10 mouse cellular contexts compared by ENCODE assay signal in the genomic region with DNA sequence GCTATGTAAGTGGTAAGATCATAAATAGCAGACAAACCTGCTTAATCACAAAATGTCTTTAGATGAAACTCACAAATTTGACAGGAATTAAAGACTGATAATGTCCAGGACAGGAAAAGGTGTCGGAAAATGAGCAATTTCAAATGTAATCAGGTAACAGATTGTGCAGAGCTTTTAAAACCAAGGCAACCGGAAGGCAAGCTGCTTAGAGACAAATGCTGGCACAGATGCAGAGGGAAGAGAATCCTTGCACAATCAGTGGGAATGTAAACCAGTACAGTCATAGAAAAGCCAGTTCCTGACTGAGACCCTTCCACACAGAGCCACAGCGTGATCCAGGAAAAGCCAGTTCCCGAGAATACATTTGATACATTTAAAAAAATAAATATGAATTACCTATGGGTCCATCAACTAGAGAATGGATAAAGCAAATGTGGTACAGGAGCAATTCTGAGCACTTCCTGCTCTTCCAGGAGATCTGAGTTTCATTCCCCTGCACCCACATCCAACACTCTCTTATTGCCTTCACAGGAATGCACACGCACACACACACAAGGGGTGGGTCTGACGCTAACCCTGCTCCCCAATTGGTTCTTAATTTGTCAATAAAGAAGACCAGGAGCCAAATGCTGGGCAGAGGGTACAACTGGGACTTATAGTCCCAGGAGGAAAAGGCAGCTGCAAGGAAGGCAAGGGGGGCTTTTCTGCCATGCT. TPM values are rescaled to one million over a fixed set of nuclear protein-coding genes. Genes with fewer than 3 reads are reported as not detected.
DNase-seq lines count a peak whose midpoint lies in the region; ATAC-seq and TF ChIP-seq lines count a peak whose summit lies in the region.
"Had no signal": no experiment of that assay in that cellular context is flagged by ENCODE, and none has a peak within 500 bp of the region (broad histone marks: within the 10 kb centered on the region; RNA-seq: fewer than 3 reads in every experiment).

No protein-coding gene starts in this region.

- no peak overlapping the region for H3K9ac ChIP-seq in hindbrain, postnatal 0 days (replicated peaks; ENCODE audit: low read length)
- no peak overlapping the region for H3K9ac ChIP-seq in neural tube, embryonic 15.5 days (replicated peaks)
- H3K9ac ChIP-seq in midbrain, embryonic 16.5 days (ENCODE audit: low read depth, low read length), result no peak overlapping the region

- H3K4me1 ChIP-seq in hindbrain, postnatal 0 days (ENCODE audit: insufficient read depth, low read length), result no peaks in the 10 kb centered on the region
- H3K4me1 ChIP-seq in hindbrain, embryonic 10.5 days (replicated peaks), result 0 out of 2 replicates have a peak, but pooled peaks cover 2% of the 10 kb centered on the region
- no peaks in the 10 kb centered on the region for H3K4me1 ChIP-seq in neural tube, embryonic 15.5 days
- no peaks in the 10 kb centered on the region for H3K4me1 ChIP-seq in midbrain, embryonic 16.5 days (ENCODE audit: control insufficient read depth, insufficient read depth, low read length)

- DNase-seq in hindbrain, postnatal 0 days (ENCODE audit: low spot score), result peak; percentile 4
- DNase-seq in hindbrain, embryonic 10.5 days (ENCODE audit: low spot score), result no peak
- DNase-seq in right cerebral cortex, postnatal 10 days (ENCODE audit: low spot score in 2 of 2), result peak; percentile 46 to 53
- DNase-seq in right cerebral cortex, adult 18-20 months, result no peak
- peak; percentile 39 to 60 for DNase-seq in cerebellum, postnatal 36 days
- DNase-seq in telencephalon, adult 2 months (ENCODE audit: low read depth, low spot score), result peak; percentile 43
- DNase-seq: heart, postnatal 10 days had no signal

- H3K4me2 ChIP-seq in hindbrain, postnatal 0 days (ENCODE audit: low read depth, low read length), result no peak overlapping the region
- no peak overlapping the region for H3K4me2 ChIP-seq in neural tube, embryonic 15.5 days
- no peak overlapping the region for H3K4me2 ChIP-seq in midbrain, embryonic 16.5 days (ENCODE audit: low read length)

- H3K4me3 ChIP-seq in hindbrain, postnatal 0 days (ENCODE audit: low read length), result no peak overlapping the region
- H3K4me3 ChIP-seq in hindbrain, embryonic 10.5 days, result no peak overlapping the region
- H3K4me3 ChIP-seq in neural tube, embryonic 15.5 days (replicated peaks), result no peak overlapping the region
- no peak overlapping the region for H3K4me3 ChIP-seq in midbrain, embryonic 16.5 days (ENCODE audit: low read depth, low read length)
- H3K4me3 ChIP-seq: erythroblast, embryonic 14.5 days had no signal

- no peaks in the 10 kb centered on the region for H3K9me3 ChIP-seq in hindbrain, postnatal 0 days (ENCODE audit: low read length)
- H3K9me3 ChIP-seq in hindbrain, embryonic 10.5 days, result 0 out of 2 replicates have a peak, but pooled peaks cover 6% of the 10 kb centered on the region
- no peaks in the 10 kb centered on the region for H3K9me3 ChIP-seq in neural tube, embryonic 15.5 days (replicated peaks)
- H3K9me3 ChIP-seq in midbrain, embryonic 16.5 days (replicated peaks; ENCODE audit: control insufficient read depth, low read length, poor library complexity, severe bottlenecking), result no peaks in the 10 kb centered on the region

- H3K36me3 ChIP-seq in hindbrain, postnatal 0 days (ENCODE audit: insufficient read depth, low read length), result no peaks in the 10 kb centered on the region
- no peaks in the 10 kb centered on the region for H3K36me3 ChIP-seq in hindbrain, embryonic 10.5 days
- H3K36me3 ChIP-seq in neural tube, embryonic 15.5 days, result no peaks in the 10 kb centered on the region
- no peaks in the 10 kb centered on the region for H3K36me3 ChIP-seq in midbrain, embryonic 16.5 days (ENCODE audit: control insufficient read depth, insufficient read depth, low read length)

- 69% methylated on average over 6 of the region's 6 CpGs for WGBS in hindbrain, postnatal 0 days
- 89% methylated on average over 6 of the region's 6 CpGs for WGBS in hindbrain, embryonic 10.5 days
- 61% methylated on average over 6 of the region's 6 CpGs for WGBS in neural tube, embryonic 15.5 days
- WGBS in midbrain, embryonic 16.5 days, result 82% methylated on average over 6 of the region's 6 CpGs

- H3K27me3 ChIP-seq in hindbrain, postnatal 0 days (ENCODE audit: insufficient read depth, low read length), result no peaks in the 10 kb centered on the region
- no peaks in the 10 kb centered on the region for H3K27me3 ChIP-seq in hindbrain, embryonic 10.5 days (ENCODE audit: insufficient read depth, poor library complexity, severe bottlenecking)
- H3K27me3 ChIP-seq in neural tube, embryonic 15.5 days (replicated peaks), result no peaks in the 10 kb centered on the region
- no peaks in the 10 kb centered on the region for H3K27me3 ChIP-seq in midbrain, embryonic 16.5 days (ENCODE audit: control insufficient read depth, insufficient read depth, low read depth, low read length)

- no peak for TF ChIP-seq CTCF in hindbrain, postnatal 0 days (IDR thresholded peaks at IDR 0.05; ENCODE audit: low read depth)

- ATAC-seq in hindbrain, postnatal 0 days, result no peak
- no peak for ATAC-seq in neural tube, embryonic 15.5 days (ENCODE audit: low FRiP score)
- no peak for ATAC-seq in midbrain, embryonic 16.5 days

- H3K27ac ChIP-seq in hindbrain, postnatal 0 days, result peak overlapping the region; percentile 22; the same call in 1 of the 2 replicates
- no peak overlapping the region for H3K27ac ChIP-seq in hindbrain, embryonic 10.5 days
- H3K27ac ChIP-seq in neural tube, embryonic 15.5 days (replicated peaks), result no peak overlapping the region
- H3K27ac ChIP-seq in midbrain, embryonic 16.5 days (ENCODE audit: low read length), result no peak overlapping the region

RNA-seq across cellular contexts. Expression of a gene that starts 26.4 kb away (rescaled TPM):
- 12.4 and 12.9 TPM in 2 replicates for total RNA-seq in hindbrain, postnatal 0 days (2014; rRNA removed)
- 11.9 and 13.5 TPM in 2 replicates for polyA plus RNA-seq in hindbrain, postnatal 0 days (2015; fragmentation: Nextera tagmentation; extraction: Ambion mirVana)
- polyA plus RNA-seq in hindbrain, embryonic 10.5 days (2016; fragmentation: Nextera tagmentation; extraction: Ambion mirVana), result 4.4 TPM in 2 replicates
- polyA plus RNA-seq in neural tube, embryonic 15.5 days (2015; fragmentation: Nextera tagmentation; extraction: Ambion mirVana), result 6.7 and 13.2 TPM in 2 replicates
- polyA plus RNA-seq in midbrain, embryonic 16.5 days (2015; fragmentation: Nextera tagmentation; extraction: Ambion mirVana), result 9.4 and 9.9 TPM in 2 replicates
- polyA plus RNA-seq: erythroblast, embryonic 14.5 days had no signal

RNA-seq across cellular contexts. Expression of a gene that starts 33.7 kb away (rescaled TPM):
- total RNA-seq in hindbrain, postnatal 0 days (2014; rRNA removed), result 22.6 and 24.4 TPM in 2 replicates
- polyA plus RNA-seq in hindbrain, postnatal 0 days (2015; fragmentation: Nextera tagmentation; extraction: Ambion mirVana), result 57.4 and 65.9 TPM in 2 replicates
- 75.0 and 92.1 TPM in 2 replicates for polyA plus RNA-seq in hindbrain, embryonic 10.5 days (2016; fragmentation: Nextera tagmentation; extraction: Ambion mirVana)
- polyA plus RNA-seq in neural tube, embryonic 15.5 days (2015; fragmentation: Nextera tagmentation; extraction: Ambion mirVana), result 61.7 and 75.7 TPM in 2 replicates
- polyA plus RNA-seq in midbrain, embryonic 16.5 days (2015; fragmentation: Nextera tagmentation; extraction: Ambion mirVana), result 71.7 and 73.4 TPM in 2 replicates

Comparison
In these comparisons a context has a peak if more than half of its experiments do, and no peak if none do; other contexts are left out.
1. DNase-seq: peak in hindbrain, postnatal 0 days (single experiment), right cerebral cortex, postnatal 10 days (2 of 2), cerebellum, postnatal 36 days (2 of 2) and telencephalon, adult 2 months (single experiment); none in hindbrain, embryonic 10.5 days (single experiment) and right cerebral cortex, adult 18-20 months (single experiment).